Mouse (Mus musculus) spleen, adult 2 months (tissue): ENCODE results near the gene Gm26938.

Experiments
- CTCF ChIP-seq: fragments of 200-500 bp; IDR thresholded peaks from 2 replicates; pipeline ENCODE4 v1.5.1; 2011; ENCODE audit warnings: mild to moderate bottlenecking, inconsistent platforms; ENCODE audit not compliant: insufficient read depth, insufficient read length, insufficient replicate concordance; ENCODE audit errors: extremely low read depth
- POLR2A ChIP-seq: fragments of 200-500 bp; IDR thresholded peaks from 2 replicates; pipeline ENCODE4 v1.6.1; 2011; ENCODE audit warnings: low read depth, low read length, inconsistent platforms

DNA sequence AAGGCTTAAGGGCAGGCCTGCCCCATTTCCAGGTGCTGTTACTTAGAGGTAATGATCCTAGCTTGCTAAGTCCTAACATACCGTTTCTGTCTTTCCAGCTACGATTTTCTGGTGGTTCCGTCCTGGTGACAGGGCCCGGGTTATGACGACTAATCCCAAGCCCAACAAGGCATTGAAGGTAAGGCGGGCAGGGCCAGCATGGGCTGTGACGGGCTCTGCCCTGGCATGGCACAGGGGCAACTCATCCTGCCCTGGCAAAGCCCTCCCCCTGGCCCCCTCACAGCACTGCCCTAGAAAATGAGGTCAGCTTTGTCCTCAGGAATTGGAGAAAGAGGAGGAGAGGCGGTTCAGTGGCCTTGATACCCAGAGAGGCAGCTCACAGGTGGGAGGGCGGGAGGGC is 27.2 kb downstream of the Gm26938 start:
- no peak for TF ChIP-seq CTCF
- TF ChIP-seq POLR2A, result no peak
